Mouse (Mus musculus) forebrain, postnatal 0 days (tissue): ENCODE results near the gene Onecut1. TPM values are rescaled to one million over a fixed set of nuclear protein-coding genes. Genes with fewer than 3 reads are reported as not detected.
A peak's percentile ranks its signal among the peaks of the same experiment; 100 is the strongest.

Experiments used
- ATAC-seq: fragments of 200-750 bp; cut with Nextera tagmentation; 2 replicates; pipeline ENCODE4 v1.8.0; 2017; ENCODE audit warnings: mild to moderate bottlenecking, moderate library complexity
- DNase-seq: peaks from one replicate; pipeline ENCODE4 v3.0.0-alpha.2; 2015
- H3K27ac ChIP-seq: fragments of 300-500 bp; sonication (generic); 2 replicates; pipeline ENCODE4 v1.5.1; 2014; ENCODE audit warnings: low read depth, mild to moderate bottlenecking, antibody characterized with exemption, low read length, moderate library complexity, mixed read lengths
- H3K27me3 ChIP-seq: fragments of 300-500 bp; sonication (generic); 2 replicates; pipeline ENCODE4 v1.6.1; 2014; ENCODE audit warnings: mild to moderate bottlenecking, low read length, mixed read lengths; ENCODE audit not compliant: insufficient read depth
- H3K36me3 ChIP-seq: fragments of 300-500 bp; sonication (generic); 2 replicates; pipeline ENCODE4 v1.6.1; 2014; ENCODE audit warnings: mild to moderate bottlenecking, moderate library complexity; ENCODE audit not compliant: insufficient read depth
- H3K4me1 ChIP-seq: fragments of 300-500 bp; sonication (generic); 2 replicates; pipeline ENCODE4 v1.6.1; 2014; ENCODE audit warnings: antibody characterized with exemption; ENCODE audit not compliant: insufficient read depth
- H3K4me2 ChIP-seq: fragments of 300-500 bp; sonication (generic); 2 replicates; pipeline ENCODE4 v1.6.1; 2014; ENCODE audit warnings: low read depth, mild to moderate bottlenecking, moderate library complexity
- H3K4me3 ChIP-seq: fragments of 300-500 bp; sonication (generic); 2 replicates; pipeline ENCODE4 v1.5.1; 2014; ENCODE audit warnings: low read depth, low read length, mixed read lengths
- H3K9ac ChIP-seq: fragments of 300-500 bp; sonication (generic); 2 replicates; pipeline ENCODE4 v1.6.1; 2014; ENCODE audit warnings: mild to moderate bottlenecking
- H3K9me3 ChIP-seq: fragments of 300-500 bp; sonication (generic); 2 replicates; pipeline ENCODE4 v1.6.1; 2016; ENCODE audit warnings: low read length
- CTCF ChIP-seq: sonication (generic); IDR thresholded peaks from 2 replicates; pipeline ENCODE4 v1.5.1; 2016; ENCODE audit warnings: antibody characterized with exemption, control low read depth, low read depth
- WGBS: fragments of 180-500 bp; shearing (Covaris S2); extraction: QIAGEN DNeasy Blood & Tissue Kit; methylation state at CpG from one replicate; pipeline ENCODE4 v1.1.7; 2014; 5-methylcytosine and 5-hydroxymethylcytosine counted together
- polyA plus RNA-seq: library from polyadenylated mRNA; unstranded; fragments of >200 nt; fragmentation: Nextera tagmentation; extraction: Ambion mirVana; gene quantifications from 2 replicates; pipeline ENCODE4 v1.2.1, GENCODE M21; 2015
- total RNA-seq: library from RNA; depleted of rRNA; stranded (reverse); fragments of >200 nt; gene quantifications from 2 replicates; pipeline ENCODE4 v1.2.3, GENCODE M21; 2014

Gene Onecut1
- total and polyA plus RNA-seq, 2 experiments from 2014 or later: 0.64 to 3.8 TPM

DNA sequence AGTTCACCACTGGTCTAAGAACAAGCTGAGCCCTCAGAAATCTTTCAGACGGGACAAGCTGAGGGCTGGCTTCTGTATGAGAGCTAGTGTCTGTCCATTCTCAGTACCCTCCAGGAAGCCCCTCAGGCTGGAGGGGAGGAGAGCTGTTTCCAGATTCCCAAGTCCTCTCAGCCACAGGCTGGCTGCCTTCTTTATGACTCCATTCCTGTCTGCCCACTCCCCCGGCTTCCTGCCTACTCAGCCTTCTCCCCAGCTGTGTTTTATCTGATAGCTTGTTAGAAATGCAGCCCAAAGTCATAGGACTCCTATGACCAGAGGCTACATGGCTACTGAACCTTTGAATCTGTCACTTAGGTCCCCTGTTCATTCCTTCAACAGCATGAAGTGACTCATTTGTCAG, 50.2 kb downstream of the Onecut1 start:
- no peaks in the 10 kb centered on the region for H3K36me3 ChIP-seq
- H3K4me3 ChIP-seq: no peak overlapping the region
- H3K4me2 ChIP-seq: no peak overlapping the region
- H3K27me3 ChIP-seq: no peaks in the 10 kb centered on the region
- no peak overlapping the region for H3K9ac ChIP-seq
- ATAC-seq (no peak), DNase-seq (no peak)
- no peaks in the 10 kb centered on the region for H3K4me1 ChIP-seq
- 74% methylated on average over 2 of the region's 2 CpGs for WGBS
- TF ChIP-seq CTCF: no peak
- no peak overlapping the region for H3K27ac ChIP-seq
- H3K9me3 ChIP-seq: no peaks in the 10 kb centered on the region

DNA sequence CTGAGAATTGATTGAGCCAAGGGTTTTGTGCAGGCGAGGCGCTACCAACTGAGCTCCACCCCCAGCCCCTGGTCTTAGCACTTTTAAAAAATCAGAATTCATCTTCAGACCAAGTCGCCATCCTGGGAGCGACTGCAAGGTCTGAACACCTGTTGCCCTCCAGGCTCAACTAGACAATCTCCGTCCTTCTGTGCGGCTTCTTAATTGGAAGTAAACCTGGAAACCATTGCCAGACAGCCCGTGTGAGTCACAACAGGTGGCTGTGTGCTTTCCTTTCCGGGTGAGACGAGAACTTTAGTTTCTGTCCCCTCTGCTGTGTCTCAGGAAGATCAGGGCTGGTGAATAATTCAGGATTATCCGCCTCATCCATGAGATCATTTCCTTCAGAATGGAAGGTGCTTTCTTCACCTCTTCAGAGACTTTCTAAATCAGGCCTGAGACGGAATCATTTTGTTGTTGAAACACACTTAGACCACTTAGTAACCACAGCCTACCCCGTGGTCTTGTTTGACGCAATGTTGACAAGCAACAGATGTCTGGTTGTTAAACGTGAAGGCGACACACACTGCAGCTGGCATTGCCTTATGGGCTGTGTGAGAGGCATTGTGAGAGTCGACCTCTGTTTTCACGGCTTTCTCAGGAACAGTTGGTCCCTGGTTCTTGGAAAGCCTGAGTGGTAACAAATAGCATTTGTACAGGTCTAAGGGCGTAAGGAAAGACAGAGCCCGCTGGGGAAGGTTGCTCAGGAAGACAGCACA, 51.1 kb downstream of the Onecut1 start:
- DNase-seq: peak; percentile 52
- H3K9me3 ChIP-seq: no peaks in the 10 kb centered on the region
- ATAC-seq: peak; percentile 81
- no peak overlapping the region for H3K9ac ChIP-seq
- no peak overlapping the region for H3K4me2 ChIP-seq
- H3K27ac ChIP-seq: no peak overlapping the region
- no peaks in the 10 kb centered on the region for H3K4me1 ChIP-seq
- no peak overlapping the region for H3K4me3 ChIP-seq
- TF ChIP-seq CTCF: no peak
- no peaks in the 10 kb centered on the region for H3K36me3 ChIP-seq
- no peaks in the 10 kb centered on the region for H3K27me3 ChIP-seq
- WGBS: 40% methylated on average over 19 of the region's 19 CpGs

DNA sequence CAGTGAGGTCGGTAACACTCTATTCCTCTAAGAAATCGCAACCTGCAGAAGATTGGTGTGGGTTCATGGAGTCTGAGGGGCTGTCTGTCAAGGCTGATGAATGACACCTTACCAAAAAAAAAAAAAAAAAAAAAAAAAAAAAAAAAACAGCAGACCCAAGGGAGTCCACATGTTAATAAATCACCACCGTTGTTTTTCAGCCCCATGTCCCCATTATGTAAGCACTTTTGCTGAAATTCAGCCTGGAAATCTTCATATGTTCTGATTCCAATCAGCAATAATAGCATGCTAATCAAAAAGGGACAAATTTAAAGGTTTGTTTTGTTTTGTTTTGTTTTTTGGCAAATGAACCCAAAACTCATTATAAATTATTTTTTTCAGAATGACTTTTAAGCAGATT, 53.9 kb downstream of the Onecut1 start:
- TF ChIP-seq CTCF: no peak
- H3K9ac ChIP-seq: no peak overlapping the region
- ATAC-seq (no peak), DNase-seq (no peak)
- no peak overlapping the region for H3K27ac ChIP-seq
- H3K27me3 ChIP-seq: no peaks in the 10 kb centered on the region
- no peaks in the 10 kb centered on the region for H3K4me1 ChIP-seq
- no peaks in the 10 kb centered on the region for H3K9me3 ChIP-seq
- H3K4me2 ChIP-seq: no peak overlapping the region
- no peak overlapping the region for H3K4me3 ChIP-seq
- 91% methylated on average over 3 of the region's 3 CpGs for WGBS
- no peaks in the 10 kb centered on the region for H3K36me3 ChIP-seq

DNA sequence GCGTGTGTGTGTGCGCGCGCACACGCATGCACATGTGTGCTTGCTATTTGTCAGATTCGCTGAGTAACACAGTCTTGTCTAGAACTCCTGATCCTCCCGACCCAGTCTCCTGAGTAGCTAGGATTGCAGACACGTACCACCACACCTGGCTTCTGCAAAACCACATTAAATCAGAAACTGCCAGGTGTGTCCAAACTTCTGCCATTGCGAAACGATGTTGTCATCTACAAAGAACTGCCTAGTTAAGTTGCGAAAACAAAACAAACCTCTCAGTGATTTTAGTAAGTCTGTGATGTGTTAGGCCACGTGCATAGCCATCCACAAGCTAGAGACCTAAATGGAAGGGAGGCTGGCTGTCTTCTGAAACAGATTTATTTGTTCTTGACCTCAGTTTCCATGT, 58.7 kb downstream of the Onecut1 start:
- 92% methylated on average over 12 of the region's 12 CpGs for WGBS
- Histone ChIP-seq H3K9me3 (no peaks in the 10 kb centered on the region), H3K27me3 (no peaks in the 10 kb centered on the region), H3K4me3 (no peak overlapping the region), H3K36me3 (no peaks in the 10 kb centered on the region), H3K4me1 (no peaks in the 10 kb centered on the region), H3K27ac (no peak overlapping the region), H3K4me2 (no peak overlapping the region), H3K9ac (no peak overlapping the region)
- DNase-seq: no peak
- no peak for ATAC-seq
- no peak for TF ChIP-seq CTCF

DNA sequence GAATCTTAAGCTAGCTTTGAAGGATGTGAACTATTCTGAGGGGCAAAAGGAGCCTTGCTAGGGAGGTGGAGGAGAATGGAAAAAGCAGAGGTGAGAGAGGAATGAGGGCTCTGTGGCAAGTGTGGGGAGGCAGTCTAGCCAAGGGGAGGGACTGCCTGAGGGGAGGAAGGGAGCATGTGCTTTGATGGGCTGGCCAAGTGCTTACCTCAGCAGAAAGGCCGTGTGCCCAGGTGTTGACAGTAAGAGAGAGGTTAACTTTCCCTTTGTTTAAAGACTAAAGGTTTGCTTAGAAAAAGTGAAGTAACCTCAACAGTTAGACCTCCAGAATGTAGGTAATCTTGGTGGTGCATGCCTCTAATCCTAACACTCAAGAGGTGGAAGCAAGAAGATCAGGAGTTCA, 59.7 kb downstream of the Onecut1 start:
- H3K4me1 ChIP-seq: no peaks in the 10 kb centered on the region
- DNase-seq (no peak), ATAC-seq (no peak)
- H3K4me2 ChIP-seq: no peak overlapping the region
- H3K36me3 ChIP-seq: no peaks in the 10 kb centered on the region
- 42% methylated on average over 1 of the region's 1 CpGs for WGBS
- no peak for TF ChIP-seq CTCF
- no peaks in the 10 kb centered on the region for H3K27me3 ChIP-seq
- H3K9me3 ChIP-seq: no peaks in the 10 kb centered on the region
- H3K9ac ChIP-seq: no peak overlapping the region
- no peak overlapping the region for H3K27ac ChIP-seq
- no peak overlapping the region for H3K4me3 ChIP-seq

DNA sequence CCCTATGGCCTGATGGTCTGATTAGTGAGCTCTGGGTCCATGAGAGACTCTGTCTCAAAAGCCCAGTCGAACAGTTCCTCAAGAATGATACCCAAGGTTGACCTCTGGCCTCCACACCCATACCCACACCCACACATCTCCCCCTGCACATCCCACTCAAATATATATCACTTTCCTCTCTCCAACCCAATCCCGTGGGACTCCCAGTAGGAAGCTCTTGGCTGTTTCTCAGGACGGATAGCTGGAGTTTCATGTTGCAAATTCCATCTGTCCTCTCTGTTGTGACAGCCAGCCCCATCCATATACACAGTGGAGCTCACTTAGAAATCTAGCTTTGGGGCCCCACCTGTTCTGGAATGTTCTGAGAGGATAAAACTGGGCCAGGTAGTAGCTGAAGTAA, 61.2 kb downstream of the Onecut1 start:
- H3K9me3 ChIP-seq: no peaks in the 10 kb centered on the region
- 65% methylated on average over 3 of the region's 3 CpGs for WGBS
- no peak overlapping the region for H3K27ac ChIP-seq
- H3K27me3 ChIP-seq: no peaks in the 10 kb centered on the region
- H3K9ac ChIP-seq: no peak overlapping the region
- no peak for ATAC-seq
- H3K36me3 ChIP-seq: no peaks in the 10 kb centered on the region
- no peaks in the 10 kb centered on the region for H3K4me1 ChIP-seq
- no peak overlapping the region for H3K4me2 ChIP-seq
- DNase-seq: no peak
- TF ChIP-seq CTCF: no peak
- H3K4me3 ChIP-seq: no peak overlapping the region

DNA sequence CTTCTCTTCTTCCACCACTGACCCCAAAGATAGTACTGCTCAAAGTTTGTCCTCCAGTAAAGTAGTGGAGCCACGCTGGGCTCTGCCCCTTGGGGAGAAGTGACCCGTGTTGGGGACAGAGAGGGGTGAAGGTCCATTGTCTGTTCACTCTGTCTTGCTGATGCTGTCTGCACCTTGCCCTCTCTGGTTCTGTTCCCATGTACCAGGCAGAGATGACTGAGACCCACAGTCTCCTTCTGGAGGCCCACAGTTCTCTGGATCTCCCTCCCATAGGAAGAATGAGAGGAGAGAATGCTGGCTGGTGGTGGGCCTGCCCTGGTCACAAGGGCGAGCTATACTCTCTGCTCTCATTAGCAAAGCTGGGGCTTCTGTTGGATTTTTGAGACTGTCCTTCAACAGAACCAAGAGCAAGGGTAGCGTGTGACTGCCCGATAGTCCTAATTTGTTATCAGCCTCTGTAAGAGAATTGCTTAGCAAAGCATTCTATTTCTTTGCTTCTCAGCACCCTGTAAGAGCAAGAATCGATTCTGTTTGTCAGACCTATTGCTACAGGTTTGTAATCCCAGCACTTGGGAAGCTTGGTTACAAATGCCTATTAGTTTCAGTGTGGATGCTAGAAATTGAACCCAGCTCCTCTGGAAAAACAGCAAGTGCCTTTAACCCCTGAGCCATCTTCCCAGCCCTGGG, 61.7 kb downstream of the Onecut1 start:
- no peak for ATAC-seq
- H3K27me3 ChIP-seq: no peaks in the 10 kb centered on the region
- WGBS: 85% methylated on average over 6 of the region's 6 CpGs

More for the DNA sequence above, 61.7 kb downstream of the Onecut1 start:
- no peak for DNase-seq
- Histone ChIP-seq H3K36me3 (no peaks in the 10 kb centered on the region), H3K4me3 (no peak overlapping the region), H3K4me2 (no peak overlapping the region), H3K27ac (no peak overlapping the region), H3K9ac (no peak overlapping the region), H3K9me3 (no peaks in the 10 kb centered on the region), H3K4me1 (no peaks in the 10 kb centered on the region)
- no peak for TF ChIP-seq CTCF
